Mouse (Mus musculus) brain, embryonic 14.5 days (tissue): ENCODE data around the gene Scfd2.

Source experiments
- CTCF ChIP-seq: fragments of 200-500 bp; IDR thresholded peaks from 2 replicates; pipeline ENCODE4 v1.5.1; 2012; ENCODE audit warnings: inconsistent platforms, mild to moderate bottlenecking, moderate library complexity, borderline replicate concordance; ENCODE audit not compliant: insufficient read depth, insufficient read length; ENCODE audit errors: extremely low read depth
- POLR2A ChIP-seq: fragments of 200-500 bp; IDR thresholded peaks from 2 replicates; pipeline ENCODE4 v1.6.1; 2012; ENCODE audit warnings: mild to moderate bottlenecking, inconsistent platforms, borderline replicate concordance; ENCODE audit not compliant: poor library complexity, insufficient read depth, insufficient read length, severe bottlenecking; ENCODE audit errors: extremely low read depth

DNA sequence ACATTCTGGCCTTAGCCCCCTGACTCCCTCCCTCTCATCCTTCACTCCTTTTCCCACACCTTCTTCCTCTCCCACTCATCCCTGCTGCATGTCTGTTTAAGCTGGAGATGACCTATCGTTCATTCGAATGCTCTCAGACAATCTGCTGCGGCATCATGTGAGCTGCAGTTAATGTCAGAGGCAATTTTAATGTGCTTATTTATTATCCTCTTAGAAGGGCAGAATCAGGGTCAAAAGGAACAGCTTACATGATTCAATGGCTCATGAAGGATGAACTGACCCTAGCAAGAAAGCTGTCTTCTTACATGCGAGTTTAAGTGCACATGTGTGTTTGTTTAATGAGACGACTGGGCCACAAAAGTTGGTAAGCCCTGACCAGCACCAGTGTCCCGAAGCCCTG, 241.6 kb downstream of the Scfd2 start:
- TF ChIP-seq CTCF, result no peak
- TF ChIP-seq POLR2A, result no peak
